Mouse (Mus musculus): ENCODE results near the gene Tceal5. TPM values are rescaled to one million over a fixed set of nuclear protein-coding genes. Genes with fewer than 3 reads are reported as not detected.
A peak's percentile ranks its signal among the peaks of the same experiment; 100 is the strongest.

Tceal5 gene
- total RNA-seq (2014; rRNA removed; ENCODE audit: low replicate concordance) (0.39 TPM in 1 of 2 replicates, not detected in the other), polyA plus RNA-seq (2015; fragmentation: Nextera tagmentation; extraction: Ambion mirVana) (13.4 and 15.0 TPM in 2 replicates)

GRCm38 (mm10) chrX:136203664-136204066, at the start of gene Tceal5:
Gene Tceal5, minus strand, starts transcription at chrX:136203876.
- Histone ChIP-seq H3K9me3 (replicated peaks; ENCODE audit: control insufficient read depth, low read length) (no peaks in the 10 kb centered on the region), H3K27me3 (ENCODE audit: control insufficient read depth, insufficient read depth, low read length) (no peaks in the 10 kb centered on the region), H3K4me3 (ENCODE audit: low read depth, low read length) (peak within 1 kb of the TSS; percentile 46), H3K9ac (replicated peaks; ENCODE audit: low read depth, low read length) (0 out of 2 replicates have a peak within 1 kb of the TSS, but pooled peaks have one; percentile 12), H3K36me3 (replicated peaks; ENCODE audit: control insufficient read depth, insufficient read depth, low read length) (no peaks in the 10 kb centered on the region), H3K27ac (ENCODE audit: low read depth) (peak within 1 kb of the TSS; percentile 47; the same call in 1 of the 2 replicates), H3K4me1 (ENCODE audit: control insufficient read depth, insufficient read depth) (no peaks in the 10 kb centered on the region), H3K4me2 (ENCODE audit: low read depth, low read length) (peak within 1 kb of the TSS; percentile 58)
- 17% methylated on average over 9 of the region's 9 CpGs for WGBS
- TF ChIP-seq EP300 (IDR thresholded peaks at IDR 0.05; ENCODE audit: low read depth): no peak
- DNase-seq (ENCODE audit: low spot score): peak; percentile 40
- ATAC-seq (ENCODE audit: insufficient read depth, low read depth): peak; percentile 72; the same call in 1 of the 2 replicates

GRCm38 (mm10) chrX:136252023-136252729, 48.5 kb upstream of the Tceal5 start:
- no peak overlapping the region for H3K27ac ChIP-seq (ENCODE audit: low read depth)

GRCm38 (mm10) chrX:136249671-136250070, 46.0 kb upstream of the Tceal5 start:
- Histone ChIP-seq H3K4me1 (ENCODE audit: control insufficient read depth, insufficient read depth) (no peaks in the 10 kb centered on the region), H3K9ac (replicated peaks; ENCODE audit: low read depth, low read length) (no peak overlapping the region), H3K4me2 (ENCODE audit: low read depth, low read length) (no peak overlapping the region), H3K9me3 (replicated peaks; ENCODE audit: control insufficient read depth, low read length) (no peaks in the 10 kb centered on the region), H3K36me3 (replicated peaks; ENCODE audit: control insufficient read depth, insufficient read depth, low read length) (0 out of 2 replicates have a peak, but pooled peaks cover 4% of the 10 kb centered on the region), H3K4me3 (ENCODE audit: low read depth, low read length) (no peak overlapping the region), H3K27me3 (ENCODE audit: control insufficient read depth, insufficient read depth, low read length) (no peaks in the 10 kb centered on the region), H3K27ac (ENCODE audit: low read depth) (no peak overlapping the region)
- ATAC-seq (ENCODE audit: insufficient read depth, low read depth) (no peak), DNase-seq (ENCODE audit: low spot score) (no peak)
- 65% methylated on average over 7 of the region's 7 CpGs for WGBS
- TF ChIP-seq CTCF (IDR thresholded peaks at IDR 0.05; ENCODE audit: low read depth) (no peak), EP300 (IDR thresholded peaks at IDR 0.05; ENCODE audit: low read depth) (no peak)

More at GRCm38 (mm10) chrX:136252023-136252729, 48.5 kb upstream of the Tceal5 start:
- Histone ChIP-seq H3K4me3 (ENCODE audit: low read depth, low read length) (no peak overlapping the region), H3K9ac (replicated peaks; ENCODE audit: low read depth, low read length) (no peak overlapping the region), H3K4me2 (ENCODE audit: low read depth, low read length) (no peak overlapping the region), H3K27me3 (ENCODE audit: control insufficient read depth, insufficient read depth, low read length) (no peaks in the 10 kb centered on the region), H3K9me3 (replicated peaks; ENCODE audit: control insufficient read depth, low read length) (no peaks in the 10 kb centered on the region), H3K36me3 (replicated peaks; ENCODE audit: control insufficient read depth, insufficient read depth, low read length) (0 out of 2 replicates have a peak, but pooled peaks cover 4% of the 10 kb centered on the region), H3K4me1 (ENCODE audit: control insufficient read depth, insufficient read depth) (no peaks in the 10 kb centered on the region)
- no peak for ATAC-seq (ENCODE audit: insufficient read depth, low read depth)
- no peak for DNase-seq (ENCODE audit: low spot score)
- WGBS: 41% methylated on average over 6 of the region's 6 CpGs
- no peak for TF ChIP-seq EP300 (IDR thresholded peaks at IDR 0.05; ENCODE audit: low read depth)
- no peak for TF ChIP-seq CTCF (IDR thresholded peaks at IDR 0.05; ENCODE audit: low read depth)

- Histone ChIP-seq H3K27me3 (ENCODE audit: control insufficient read depth, insufficient read depth, low read length) (no peaks in the 10 kb centered on the region), H3K9me3 (replicated peaks; ENCODE audit: control insufficient read depth, low read length) (no peaks in the 10 kb centered on the region), H3K4me1 (ENCODE audit: control insufficient read depth, insufficient read depth) (no peaks in the 10 kb centered on the region), H3K9ac (replicated peaks; ENCODE audit: low read depth, low read length) (no peak overlapping the region), H3K27ac (ENCODE audit: low read depth) (no peak overlapping the region), H3K4me2 (ENCODE audit: low read depth, low read length) (no peak overlapping the region), H3K4me3 (ENCODE audit: low read depth, low read length) (no peak overlapping the region), H3K36me3 (replicated peaks; ENCODE audit: control insufficient read depth, insufficient read depth, low read length) (0 out of 2 replicates have a peak, but pooled peaks cover 4% of the 10 kb centered on the region)
- ATAC-seq (ENCODE audit: insufficient read depth, low read depth) (no peak), DNase-seq (ENCODE audit: low spot score) (no peak)
- WGBS: 40% methylated on average over 6 of the region's 6 CpGs
- TF ChIP-seq EP300 (IDR thresholded peaks at IDR 0.05; ENCODE audit: low read depth): no peak
- no peak for TF ChIP-seq CTCF (IDR thresholded peaks at IDR 0.05; ENCODE audit: low read depth)
Observed at GRCm38 (mm10) chrX:136248811-136249210, 45.1 kb upstream of the Tceal5 start.

- Histone ChIP-seq H3K36me3 (replicated peaks; ENCODE audit: control insufficient read depth, insufficient read depth, low read length) (0 out of 2 replicates have a peak, but pooled peaks cover 4% of the 10 kb centered on the region), H3K9ac (replicated peaks; ENCODE audit: low read depth, low read length) (peak overlapping the region; percentile 69), H3K4me1 (ENCODE audit: control insufficient read depth, insufficient read depth) (no peaks in the 10 kb centered on the region), H3K4me3 (ENCODE audit: low read depth, low read length) (peak overlapping the region; percentile 66), H3K27ac (ENCODE audit: low read depth) (peak overlapping the region; percentile 84), H3K4me2 (ENCODE audit: low read depth, low read length) (peak overlapping the region; percentile 68), H3K9me3 (replicated peaks; ENCODE audit: control insufficient read depth, low read length) (no peaks in the 10 kb centered on the region), H3K27me3 (ENCODE audit: control insufficient read depth, insufficient read depth, low read length) (no peaks in the 10 kb centered on the region)
- DNase-seq (ENCODE audit: low spot score): no peak
- WGBS: 30% methylated on average over 13 of the region's 15 CpGs
- ATAC-seq (ENCODE audit: insufficient read depth, low read depth): peak; percentile 57; the same call in 1 of the 2 replicates
- TF ChIP-seq EP300 (IDR thresholded peaks at IDR 0.05; ENCODE audit: low read depth) (no peak), CTCF (IDR thresholded peaks at IDR 0.05; ENCODE audit: low read depth) (no peak)
Observed at GRCm38 (mm10) chrX:136245521-136246071, 41.9 kb upstream of the Tceal5 start.
